Mouse (Mus musculus): ENCODE data around the gene Aldh3b2.

GRCm38 (mm10) chr19:3988066-3988465 lies 15.9 kb downstream of the Aldh3b2 start:
- no peak for TF ChIP-seq CTCF (IDR thresholded peaks at IDR 0.05; ENCODE audit: borderline replicate concordance, insufficient read depth, low read depth, low read length)
- TF ChIP-seq POLR2A (IDR thresholded peaks at IDR 0.05; ENCODE audit: borderline replicate concordance, insufficient read depth, low read length): no peak

Measured in cerebellum, adult 2 months (tissue).